Mouse (Mus musculus) kidney, embryonic 14.5 days (tissue): ENCODE results near the gene Tubg2. TPM values are rescaled to one million over a fixed set of nuclear protein-coding genes. Genes with fewer than 3 reads are reported as not detected.

Source experiments
- ATAC-seq: fragments of 200-750 bp; cut with Nextera tagmentation; 2 replicates; pipeline ENCODE4 v1.8.0; 2017; ENCODE audit warnings: moderate number of reproducible peaks, mild to moderate bottlenecking, moderate TSS enrichment, moderate library complexity; ENCODE audit not compliant: low FRiP score, low TSS enrichment
- H3K27ac ChIP-seq: fragments of 300-500 bp; sonication (generic); 2 replicates; pipeline ENCODE4 v1.5.1; 2014; ENCODE audit warnings: low read depth, mild to moderate bottlenecking, low read length, moderate library complexity, mixed read lengths
- H3K27me3 ChIP-seq: fragments of 300-500 bp; sonication (generic); 2 replicates; pipeline ENCODE4 v1.6.1; 2014; ENCODE audit warnings: mild to moderate bottlenecking, low read length; ENCODE audit not compliant: control insufficient read depth, insufficient read depth
- H3K36me3 ChIP-seq: fragments of 300-500 bp; sonication (generic); 2 replicates; pipeline ENCODE4 v1.6.1; 2014; ENCODE audit warnings: low read length, mixed read lengths; ENCODE audit not compliant: control insufficient read depth, insufficient read depth
- H3K4me1 ChIP-seq: fragments of 300-500 bp; sonication (generic); 2 replicates; pipeline ENCODE4 v1.6.1; 2014; ENCODE audit warnings: low read length, mixed read lengths; ENCODE audit not compliant: control insufficient read depth, insufficient read depth
- H3K4me2 ChIP-seq: fragments of 300-500 bp; sonication (generic); replicated peaks from 2 replicates; pipeline ENCODE4 v1.6.1; 2014; ENCODE audit warnings: low read depth, mild to moderate bottlenecking, low read length
- H3K4me3 ChIP-seq: fragments of 300-500 bp; sonication (generic); 2 replicates; pipeline ENCODE4 v1.5.1; 2014; ENCODE audit warnings: mild to moderate bottlenecking, low read length
- H3K9ac ChIP-seq: fragments of 300-500 bp; sonication (generic); 2 replicates; pipeline ENCODE4 v1.6.1; 2014; ENCODE audit warnings: low read depth, mild to moderate bottlenecking, low read length, moderate library complexity
- H3K9me3 ChIP-seq: fragments of 300-500 bp; sonication (generic); 2 replicates; pipeline ENCODE4 v1.6.1; 2016; ENCODE audit warnings: low read length; ENCODE audit not compliant: control insufficient read depth
- WGBS: fragments of 180-500 bp; shearing (Covaris S2); extraction: QIAGEN DNeasy Blood & Tissue Kit; methylation state at CpG from one replicate; pipeline ENCODE4 v1.1.7; 2014; 5-methylcytosine and 5-hydroxymethylcytosine counted together
- polyA plus RNA-seq: library from polyadenylated mRNA; unstranded; fragments of >200 nt; fragmentation: Nextera tagmentation; extraction: Ambion mirVana; gene quantifications from 2 replicates; pipeline ENCODE4 v1.2.1, GENCODE M21; 2014

The Tubg2 gene
- polyA plus RNA-seq, 1 experiment from 2014 or later, result 4.5 TPM

DNA sequence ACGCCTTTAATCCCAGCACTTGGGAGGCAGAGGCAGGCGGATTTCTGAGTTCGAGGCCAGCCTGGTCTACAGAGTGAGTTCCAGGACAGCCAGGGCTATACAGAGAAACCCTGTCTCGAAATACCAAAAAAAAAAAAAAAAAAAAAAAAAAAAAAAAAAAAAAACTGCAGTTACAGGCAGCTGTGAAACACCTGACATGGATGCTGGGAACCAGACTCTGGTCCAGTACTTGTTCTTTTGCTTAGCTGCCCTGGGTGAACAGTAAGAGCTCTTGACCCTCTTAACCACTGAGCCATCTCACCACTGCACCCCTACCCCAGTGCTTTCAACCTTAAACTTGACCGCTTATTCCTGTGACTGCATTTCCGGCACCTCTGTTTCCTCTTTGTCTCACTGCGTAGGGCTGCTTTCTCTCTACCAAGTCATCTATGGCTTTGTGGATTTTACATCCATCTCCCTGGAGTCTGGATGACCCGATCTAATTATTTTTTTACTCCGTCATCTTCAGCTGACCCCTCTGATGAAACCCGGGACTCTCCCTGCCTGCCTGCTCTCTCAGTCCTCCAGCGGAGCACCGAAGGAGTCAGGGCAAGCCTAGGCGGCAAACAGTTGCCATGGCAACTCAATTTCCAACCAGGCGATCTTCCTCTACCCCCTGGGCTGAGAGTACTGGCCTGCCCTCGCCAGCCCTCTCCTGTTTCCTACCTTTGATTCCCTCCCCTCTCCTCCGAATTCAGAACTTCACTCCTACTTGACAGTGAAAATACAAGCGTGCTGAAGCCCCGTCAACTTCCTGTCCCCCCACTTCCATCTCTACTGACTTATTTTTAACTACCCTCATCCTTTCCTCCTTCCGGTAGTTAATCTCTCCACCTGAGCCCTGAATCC is 12.1 kb upstream of the Tubg2 start:
- Histone ChIP-seq H3K4me3 (peak overlapping the region; percentile 19), H3K4me2 (peak overlapping the region; percentile 48), H3K27ac (peak overlapping the region; percentile 47; the same call in 1 of the 2 replicates), H3K9ac (peak overlapping the region; percentile 40; the same call in 1 of the 2 replicates), H3K27me3 (no peaks in the 10 kb centered on the region; the same call in 1 of the 2 replicates), H3K4me1 (peaks cover 16% of the 10 kb centered on the region), H3K9me3 (no peaks in the 10 kb centered on the region), H3K36me3 (no peaks in the 10 kb centered on the region)
- WGBS, result 19% methylated on average over 18 of the region's 19 CpGs
- ATAC-seq, result peak; percentile 43

DNA sequence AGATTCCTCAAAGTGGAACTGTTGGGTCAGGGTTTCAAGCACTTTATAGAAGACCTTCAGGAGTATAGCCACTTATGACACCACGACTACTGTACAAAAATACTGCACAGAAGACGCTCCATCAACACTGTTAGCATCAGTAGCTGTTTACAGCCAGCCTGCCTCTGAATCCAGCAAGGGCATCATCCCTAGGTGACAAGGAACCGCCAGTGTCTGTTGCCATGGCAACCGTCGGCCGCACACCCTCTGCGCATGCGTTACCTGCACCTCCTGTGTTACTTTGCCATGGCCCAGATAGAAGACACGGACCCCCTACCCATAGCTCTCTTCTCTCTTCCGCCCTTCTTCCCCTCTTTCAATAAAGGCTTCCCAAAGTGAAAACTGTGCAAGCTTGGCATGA is 9.3 kb upstream of the Tubg2 start:
- no peaks in the 10 kb centered on the region for H3K27me3 ChIP-seq
- no peaks in the 10 kb centered on the region for H3K9me3 ChIP-seq
- WGBS, result 24% methylated on average over 10 of the region's 10 CpGs
- H3K4me3 ChIP-seq, result no peak overlapping the region
- no peaks in the 10 kb centered on the region for H3K36me3 ChIP-seq
- no peak overlapping the region for H3K27ac ChIP-seq
- no peak for ATAC-seq
- peaks cover 18% of the 10 kb centered on the region for H3K4me1 ChIP-seq
- no peak overlapping the region for H3K4me2 ChIP-seq
- no peak overlapping the region for H3K9ac ChIP-seq

DNA sequence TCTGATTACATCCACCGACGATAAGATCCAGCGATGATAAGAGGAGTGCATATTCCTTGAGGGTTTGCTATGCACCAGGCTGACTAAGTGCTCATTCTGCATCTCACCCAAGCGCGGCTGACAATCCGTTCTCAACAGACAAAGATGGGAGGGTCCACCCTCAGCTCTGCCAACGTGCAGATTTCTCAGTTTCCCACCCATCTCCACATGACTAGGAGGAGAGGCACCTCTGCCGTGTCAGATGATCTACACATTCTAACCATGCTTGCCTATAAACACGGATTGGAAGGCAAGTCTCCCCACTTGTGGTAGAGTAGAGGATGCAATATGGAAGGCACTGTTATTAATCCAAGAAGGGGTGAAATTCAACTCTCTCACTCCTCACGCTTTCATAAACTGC is 7.0 kb upstream of the Tubg2 start:
- Histone ChIP-seq H3K4me1 (peaks cover 14% of the 10 kb centered on the region), H3K4me3 (no peak overlapping the region), H3K9me3 (no peaks in the 10 kb centered on the region), H3K9ac (0 out of 2 replicates have a peak overlapping the region, but pooled peaks have one; percentile 18), H3K36me3 (no peaks in the 10 kb centered on the region), H3K4me2 (no peak overlapping the region; the same call in 1 of the 2 replicates), H3K27me3 (no peaks in the 10 kb centered on the region), H3K27ac (peak overlapping the region; percentile 90)
- 54% methylated on average over 10 of the region's 10 CpGs for WGBS
- no peak for ATAC-seq

DNA sequence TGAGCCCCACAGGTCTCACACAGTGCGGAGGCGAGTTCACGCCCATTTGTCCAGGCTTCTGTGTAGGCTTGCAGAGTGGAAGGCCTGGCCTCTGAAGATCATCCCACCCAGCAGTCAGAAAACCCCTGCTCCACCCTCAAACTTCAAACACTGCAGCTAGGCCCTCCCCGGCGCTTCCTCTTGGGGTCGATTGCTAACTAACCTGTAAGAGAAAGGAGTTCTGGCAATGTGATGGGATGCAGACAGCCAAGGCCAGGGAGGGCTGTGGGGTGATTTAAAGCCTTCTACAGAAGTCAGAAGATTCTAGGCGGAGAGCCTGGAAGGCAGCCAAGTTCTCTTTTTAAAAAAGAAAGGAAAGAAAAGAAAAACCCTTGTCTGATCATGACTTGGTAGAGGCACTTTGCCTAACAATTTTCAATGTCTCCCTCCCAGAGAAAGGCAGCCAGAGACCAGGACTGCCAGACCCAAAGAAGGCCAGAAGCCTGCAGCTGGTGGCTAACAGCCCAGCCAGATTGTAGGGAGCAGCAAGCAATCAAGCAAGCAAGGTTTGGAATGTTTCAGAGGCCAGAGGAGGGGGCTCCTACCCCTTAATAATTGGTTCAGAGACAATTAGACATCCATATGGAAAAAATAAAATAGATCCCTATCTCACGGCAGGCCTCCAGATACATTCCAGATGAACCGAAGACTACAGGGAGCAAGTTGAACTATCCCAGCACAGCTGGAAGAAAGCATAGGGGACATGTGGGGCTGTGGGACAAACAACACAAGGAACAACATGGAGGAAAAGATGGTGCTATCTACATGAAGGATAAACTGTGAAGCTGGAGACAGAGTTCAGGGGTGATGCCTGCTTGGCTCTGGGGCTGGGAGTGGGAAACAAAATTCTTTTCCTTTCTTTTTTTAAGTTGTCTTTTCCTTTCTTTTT is 6.3 kb upstream of the Tubg2 start:
- peak overlapping the region; percentile 18; the same call in 1 of the 2 replicates for H3K9ac ChIP-seq
- no peak overlapping the region; the same call in 1 of the 2 replicates for H3K4me2 ChIP-seq
- peaks cover 12% of the 10 kb centered on the region for H3K4me1 ChIP-seq
- ATAC-seq, result peak; percentile 82
- peak overlapping the region; percentile 90 for H3K27ac ChIP-seq
- WGBS, result 19% methylated on average over 9 of the region's 9 CpGs
- no peak overlapping the region for H3K4me3 ChIP-seq
- H3K9me3 ChIP-seq, result no peaks in the 10 kb centered on the region
- H3K27me3 ChIP-seq, result no peaks in the 10 kb centered on the region
- no peaks in the 10 kb centered on the region for H3K36me3 ChIP-seq

DNA sequence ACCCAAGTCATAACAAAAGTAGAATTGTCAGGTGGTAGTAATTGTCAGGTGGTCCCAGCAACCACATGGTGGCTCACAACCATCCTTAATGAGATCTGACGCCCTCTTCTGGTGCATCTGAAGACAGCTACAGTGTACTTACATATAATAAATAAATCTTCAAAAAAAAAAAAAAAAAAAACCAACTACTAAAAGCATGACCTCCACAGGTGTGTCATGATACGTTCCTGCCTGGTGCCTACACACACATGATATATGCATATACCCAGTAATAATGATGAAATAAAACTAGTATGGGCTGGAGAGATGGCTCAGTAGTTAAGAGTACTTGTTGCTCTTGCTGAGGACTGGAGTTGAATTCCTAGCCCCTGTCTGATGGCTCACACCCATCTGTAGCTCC is 4.6 kb upstream of the Tubg2 start:
- Histone ChIP-seq H3K4me3 (no peak overlapping the region), H3K4me1 (peaks cover 20% of the 10 kb centered on the region), H3K36me3 (no peaks in the 10 kb centered on the region), H3K4me2 (no peak overlapping the region), H3K27me3 (no peaks in the 10 kb centered on the region), H3K27ac (no peak overlapping the region), H3K9me3 (no peaks in the 10 kb centered on the region), H3K9ac (no peak overlapping the region)
- 56% methylated on average over 2 of the region's 2 CpGs for WGBS
- no peak for ATAC-seq

DNA sequence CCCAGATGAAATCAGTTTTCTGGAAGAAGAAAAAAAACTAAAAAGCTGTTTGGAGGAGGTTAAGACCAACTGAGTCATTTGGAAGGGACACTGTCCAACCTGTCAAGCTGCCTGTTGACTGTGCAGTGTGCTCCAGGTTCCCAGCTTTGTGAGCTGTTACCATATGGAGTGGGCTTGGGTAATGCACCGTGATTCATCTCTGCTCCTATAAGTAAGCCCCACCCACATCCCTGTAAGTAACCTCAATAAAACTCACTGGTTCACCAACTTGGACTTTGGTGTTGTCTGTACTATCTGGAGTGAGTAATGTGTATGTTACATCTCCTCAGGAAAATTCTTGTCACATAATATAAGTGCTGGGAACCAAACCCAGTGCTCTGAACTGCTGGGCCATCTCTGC is 2.9 kb upstream of the Tubg2 start:
- no peak for ATAC-seq
- no peaks in the 10 kb centered on the region for H3K36me3 ChIP-seq
- WGBS, result 70% methylated on average over 1 of the region's 1 CpGs
- no peaks in the 10 kb centered on the region for H3K27me3 ChIP-seq
- no peaks in the 10 kb centered on the region for H3K9me3 ChIP-seq
- no peak overlapping the region for H3K4me2 ChIP-seq
- H3K9ac ChIP-seq, result no peak overlapping the region
- peaks cover 24% of the 10 kb centered on the region for H3K4me1 ChIP-seq
- no peak overlapping the region for H3K27ac ChIP-seq
- H3K4me3 ChIP-seq, result no peak overlapping the region

DNA sequence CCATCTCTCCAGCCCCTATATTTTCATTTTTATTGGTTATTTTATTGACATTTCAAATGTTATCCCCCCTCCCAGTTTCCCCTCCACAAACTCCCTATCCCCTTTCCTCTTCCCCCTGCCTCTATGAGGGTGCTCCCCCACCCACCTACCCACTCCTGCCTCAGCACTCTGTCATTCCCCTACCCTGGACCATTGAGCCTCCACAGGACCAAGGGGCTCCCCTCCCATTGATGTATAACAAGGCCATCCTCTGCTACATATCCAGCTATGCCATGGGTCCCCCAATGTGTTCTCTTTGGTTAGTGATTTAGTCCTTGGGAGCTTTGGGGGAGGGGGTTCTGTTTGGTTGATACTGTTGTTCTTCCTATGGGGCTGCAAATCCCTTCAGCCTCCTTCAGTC is 1.1 kb upstream of the Tubg2 start:
- H3K4me3 ChIP-seq, result no peak overlapping the region
- no peak overlapping the region for H3K27ac ChIP-seq
- peaks cover 12% of the 10 kb centered on the region; the same call in 1 of the 2 replicates for H3K4me1 ChIP-seq
- no peaks in the 10 kb centered on the region for H3K36me3 ChIP-seq
- H3K4me2 ChIP-seq, result no peak overlapping the region
- ATAC-seq, result no peak
- H3K9me3 ChIP-seq, result no peaks in the 10 kb centered on the region
- no peak overlapping the region for H3K9ac ChIP-seq
- H3K27me3 ChIP-seq, result no peaks in the 10 kb centered on the region

DNA sequence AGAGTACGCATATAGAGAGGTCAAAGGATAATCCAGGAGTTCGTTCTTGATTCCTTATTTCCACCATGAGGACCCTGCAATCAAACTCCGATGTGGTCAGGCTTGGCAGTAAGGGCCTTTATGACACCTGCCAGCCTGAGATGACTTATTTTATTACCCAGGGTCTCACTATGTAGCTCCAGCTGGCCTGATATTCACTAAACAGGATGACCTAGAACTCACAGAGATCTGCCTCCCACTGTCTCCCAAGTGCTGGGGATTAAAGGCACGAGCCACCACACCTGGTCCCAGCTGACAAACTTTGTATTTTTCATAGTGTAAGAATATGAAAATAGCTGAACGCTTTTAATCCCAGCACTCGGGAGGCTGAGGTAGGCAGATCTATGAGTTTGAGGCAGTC is 556 bp upstream of the Tubg2 start:
- H3K27me3 ChIP-seq, result no peaks in the 10 kb centered on the region
- peaks cover 12% of the 10 kb centered on the region; the same call in 1 of the 2 replicates for H3K4me1 ChIP-seq
- 67% methylated on average over 6 of the region's 6 CpGs for WGBS
- no peak overlapping the region for H3K27ac ChIP-seq
- no peak overlapping the region for H3K4me3 ChIP-seq
- peak overlapping the region; percentile 81; the same call in 1 of the 2 replicates for H3K4me2 ChIP-seq
- no peak for ATAC-seq
- H3K36me3 ChIP-seq, result no peaks in the 10 kb centered on the region
- no peak overlapping the region for H3K9ac ChIP-seq
- no peaks in the 10 kb centered on the region for H3K9me3 ChIP-seq
